Mouse (Mus musculus) cerebellum, postnatal 36 days (tissue): ENCODE measurements around the gene Zfhx3.
A peak's percentile ranks its signal among the peaks of the same experiment; 100 is the strongest.

Experiments used
- DNase-seq, 2 experiments: peaks; one replicate each; pipeline ENCODE4 v3.0.0; 2021 to 2022; ENCODE audit warnings: mixed read lengths in 2 of 2

Gene Zfhx3

DNA sequence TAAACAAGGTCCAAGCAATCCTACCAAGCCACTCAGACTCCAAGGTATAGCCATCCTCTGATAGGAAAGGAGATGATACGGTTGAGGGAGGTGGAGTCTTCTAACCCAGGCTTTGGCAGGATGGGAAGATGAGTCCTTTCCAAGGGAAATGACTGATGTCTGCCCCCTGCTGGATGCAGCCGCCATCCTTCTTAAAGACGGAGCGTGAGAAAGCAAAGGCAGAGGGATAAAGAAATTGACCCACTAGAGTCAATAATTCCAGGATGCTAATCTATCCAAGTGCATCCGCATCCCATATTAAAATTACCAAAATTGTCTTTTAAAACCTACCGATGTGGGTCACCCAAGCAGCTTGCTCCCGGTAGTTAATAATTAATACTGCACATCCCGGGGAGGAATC lies 158.7 kb downstream of the Zfhx3 start:
- peak; percentile 9 to 18 for DNase-seq

DNA sequence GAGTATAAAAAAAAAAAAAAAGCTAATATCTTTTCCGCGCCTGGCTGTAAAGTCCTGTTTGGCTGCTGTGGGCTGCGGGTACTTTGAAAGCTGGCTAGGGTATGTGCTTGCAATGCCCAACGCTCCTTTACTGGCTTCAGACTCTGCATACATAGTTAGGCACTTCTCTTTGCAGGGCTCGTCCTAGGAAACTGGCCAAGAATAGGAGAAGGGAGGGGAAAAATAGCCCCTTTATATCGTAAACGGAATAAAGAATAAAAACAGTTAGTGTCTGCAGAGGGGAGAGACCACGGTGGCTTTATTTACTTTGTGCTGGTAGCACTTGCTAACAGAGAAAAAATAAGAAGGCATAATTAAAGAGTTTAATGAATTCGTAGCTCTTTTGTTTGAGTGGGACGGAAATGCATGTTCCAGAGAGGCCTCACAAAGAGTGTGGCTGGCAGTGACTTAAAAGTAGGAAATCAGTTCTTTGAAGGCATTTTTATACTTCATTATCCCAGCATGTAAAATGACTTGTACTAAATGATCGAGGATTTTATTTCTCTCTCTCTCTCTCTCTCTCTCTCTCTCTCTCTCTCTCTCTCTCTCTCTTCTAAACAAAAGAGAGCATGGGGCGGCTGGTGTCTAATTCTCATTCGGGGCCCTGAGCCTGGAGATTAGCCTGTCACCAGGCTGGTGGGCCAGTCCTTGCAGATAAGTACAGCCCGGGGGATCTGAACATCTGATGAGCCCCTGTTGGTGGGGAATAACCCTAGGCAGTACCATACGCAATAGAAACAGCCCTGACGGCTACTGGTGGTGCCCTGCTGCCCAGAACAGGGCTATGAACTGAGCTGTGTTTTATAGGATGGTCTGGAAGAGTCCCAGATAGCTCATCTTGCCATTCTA lies 159.8 kb downstream of the Zfhx3 start:
- DNase-seq, result no peak

DNA sequence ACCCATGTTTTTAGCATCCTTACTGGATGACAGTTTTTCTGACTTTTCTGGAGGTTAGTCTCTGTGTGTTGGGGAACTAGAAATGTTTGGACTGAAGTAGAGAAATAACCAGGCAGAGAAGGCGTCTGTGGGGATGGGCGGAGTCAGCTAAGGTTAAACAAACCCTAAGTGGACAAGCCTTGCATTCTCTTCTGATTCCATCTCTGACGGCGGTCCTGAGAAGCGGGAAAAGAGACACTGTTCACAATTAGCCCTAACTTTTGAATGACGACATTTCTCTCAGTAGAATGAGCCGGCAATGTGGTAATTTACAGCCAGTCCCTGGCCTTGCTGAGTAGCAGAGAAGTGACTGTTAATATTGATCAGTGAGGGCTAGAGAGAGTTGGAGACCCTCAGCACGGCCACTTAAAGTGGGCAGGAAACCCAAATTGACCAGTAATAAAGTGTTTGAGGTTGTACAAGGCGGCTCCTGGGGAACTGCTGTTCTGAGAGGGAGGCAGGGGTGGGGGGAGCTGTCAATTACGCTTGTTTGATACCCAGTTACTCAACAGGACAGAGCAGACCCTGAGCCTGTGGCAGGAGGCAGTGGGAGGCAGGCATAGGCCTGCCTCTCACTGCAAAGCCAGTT lies 162.1 kb downstream of the Zfhx3 start:
- no peak for DNase-seq

DNA sequence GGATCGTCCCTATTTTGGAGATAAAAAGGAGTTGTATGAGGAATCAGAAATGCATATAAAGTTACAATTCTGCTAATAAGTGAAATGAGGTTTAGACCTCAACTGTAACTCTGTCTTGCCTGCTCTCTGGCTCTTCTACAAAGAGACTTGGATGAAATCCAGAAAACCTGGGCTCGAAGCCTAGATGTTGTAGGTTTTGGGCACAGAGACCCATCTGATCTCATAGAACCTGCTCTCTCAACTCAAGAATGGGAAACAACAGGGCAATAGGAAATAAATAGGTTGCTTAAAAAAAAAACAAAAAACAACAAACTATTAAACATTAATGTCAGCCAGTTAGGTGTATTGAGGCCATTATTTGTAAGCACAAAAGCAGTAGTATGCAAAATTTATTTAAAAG lies 182.6 kb downstream of the Zfhx3 start:
- DNase-seq, result peak; percentile 32 to 51

DNA sequence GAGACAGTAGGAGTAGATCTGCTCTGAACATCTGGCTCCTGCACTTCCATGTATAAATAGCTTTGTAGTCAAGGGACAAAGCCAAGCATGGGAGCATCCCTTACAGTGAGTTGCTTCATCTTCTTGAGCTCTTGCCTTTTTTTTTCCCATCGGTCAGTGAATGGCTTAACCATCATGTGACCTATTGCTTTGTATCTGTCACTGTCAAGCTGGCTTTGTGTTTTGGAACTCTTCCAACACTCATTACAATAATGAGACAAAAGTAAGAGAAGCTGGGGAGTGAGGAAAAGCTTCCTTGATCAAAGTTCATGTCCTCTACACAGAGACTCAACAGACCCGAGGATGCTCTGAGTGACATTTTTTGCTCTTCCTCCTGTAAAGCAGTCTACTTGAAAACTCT lies 183.0 kb downstream of the Zfhx3 start:
- no peak for DNase-seq

DNA sequence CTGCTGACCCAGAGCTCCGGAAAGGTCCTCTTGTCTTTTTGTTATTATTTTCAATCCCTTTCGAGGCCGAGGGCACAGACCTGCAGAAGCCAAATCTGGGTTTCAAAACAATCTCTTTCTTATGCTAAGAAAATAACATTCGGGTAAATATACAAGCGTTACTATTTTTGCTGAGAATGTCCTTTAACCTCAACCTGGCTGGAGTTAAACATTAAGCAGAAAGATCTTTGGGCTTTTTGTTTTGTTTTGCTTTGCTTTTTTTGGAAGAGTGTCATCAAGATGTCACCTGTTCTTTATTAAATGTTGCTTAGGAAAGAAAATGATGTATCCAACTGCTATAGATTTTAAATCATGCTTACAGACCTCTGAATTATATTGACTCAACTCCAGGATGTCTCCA lies 204.1 kb downstream of the Zfhx3 start:
- DNase-seq, result no peak

DNA sequence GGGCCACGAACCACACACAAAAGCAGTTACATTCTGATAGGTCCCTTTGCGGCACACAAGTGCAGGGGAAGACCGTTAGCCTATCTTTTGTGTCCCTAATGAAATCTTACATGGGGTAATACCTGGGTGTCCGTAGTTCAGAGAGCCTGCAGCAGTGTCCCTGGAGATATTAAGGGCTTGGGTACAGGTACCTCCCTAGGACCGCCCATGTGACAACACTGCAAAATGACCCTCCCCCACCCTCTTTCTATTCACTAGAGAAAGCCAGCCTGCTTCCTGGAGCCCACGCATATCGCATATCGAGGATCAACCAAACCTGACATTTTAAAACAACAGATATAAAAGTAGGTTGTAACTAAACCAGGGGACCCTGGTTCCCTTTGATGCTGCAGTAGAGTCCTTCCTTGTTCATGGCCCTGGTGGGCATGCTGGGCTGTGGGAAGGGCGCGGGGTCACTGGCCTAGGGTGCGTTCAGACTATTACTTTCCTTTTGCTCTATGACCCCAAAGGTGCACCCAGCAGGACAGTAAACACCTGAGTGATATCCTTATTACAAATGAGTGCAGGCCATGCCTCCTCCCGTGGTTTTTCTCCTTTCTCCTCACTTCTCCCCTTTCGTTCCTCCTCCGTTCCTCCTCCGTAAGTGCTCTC lies 206.3 kb downstream of the Zfhx3 start:
- no peak for DNase-seq

DNA sequence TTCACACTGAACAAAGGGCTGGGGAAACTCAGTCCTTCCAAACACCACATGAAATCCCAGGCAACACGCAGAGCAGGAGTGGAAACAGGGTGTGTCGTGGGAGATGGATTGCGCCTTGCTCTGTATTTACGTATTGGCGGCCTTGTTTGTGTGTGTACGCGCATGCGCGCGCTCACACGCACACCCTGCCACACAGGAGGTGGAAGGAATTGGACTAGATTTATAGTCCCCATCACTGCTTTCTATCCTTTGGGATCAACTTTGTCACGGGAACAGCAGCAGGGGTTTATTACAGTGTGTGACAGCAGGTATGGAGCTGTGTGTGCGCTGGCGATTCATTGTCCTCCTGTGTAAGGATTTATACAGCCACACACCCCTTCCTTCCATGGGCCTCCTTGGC lies 228.4 kb downstream of the Zfhx3 start:
- DNase-seq, result no peak

DNA sequence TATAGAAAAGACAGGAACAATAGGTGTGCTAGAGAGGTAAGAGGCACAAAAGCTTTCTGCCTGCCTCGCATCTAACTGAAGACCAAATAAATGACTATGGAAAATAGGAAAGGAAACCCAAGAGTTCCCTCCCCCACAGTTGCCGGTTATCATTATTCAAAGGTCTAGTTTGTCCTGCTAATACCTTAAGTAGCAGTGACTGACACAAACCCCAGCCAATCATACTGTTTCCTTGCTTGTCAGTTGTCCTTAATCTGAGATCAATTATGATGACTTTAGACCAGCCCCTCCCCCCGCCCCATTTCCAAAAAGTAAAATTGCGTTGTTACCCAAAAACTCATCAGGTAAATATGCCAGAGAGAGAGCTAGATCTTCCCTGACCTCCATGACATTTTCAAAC lies 240.9 kb downstream of the Zfhx3 start:
- no peak for DNase-seq

DNA sequence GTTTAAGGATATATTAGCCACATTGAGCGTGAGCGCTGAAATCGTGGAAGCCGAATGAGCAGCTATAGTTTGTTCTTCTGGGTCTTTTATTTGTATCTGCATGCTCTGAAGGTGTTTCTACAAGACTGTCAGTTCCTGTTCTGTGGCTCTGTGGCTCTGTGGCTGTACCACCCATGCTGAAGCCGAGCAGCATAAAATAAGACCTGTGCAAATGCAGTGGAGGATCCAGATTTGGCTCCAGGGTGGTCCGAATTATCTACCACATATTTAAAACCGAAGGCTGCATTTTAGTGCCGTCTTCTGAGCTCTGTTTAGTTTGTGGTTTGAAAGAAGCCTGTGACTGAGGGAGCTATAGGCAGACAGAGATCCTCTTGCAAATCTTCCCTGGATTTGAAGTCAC lies 241.5 kb downstream of the Zfhx3 start:
- no peak for DNase-seq

DNA sequence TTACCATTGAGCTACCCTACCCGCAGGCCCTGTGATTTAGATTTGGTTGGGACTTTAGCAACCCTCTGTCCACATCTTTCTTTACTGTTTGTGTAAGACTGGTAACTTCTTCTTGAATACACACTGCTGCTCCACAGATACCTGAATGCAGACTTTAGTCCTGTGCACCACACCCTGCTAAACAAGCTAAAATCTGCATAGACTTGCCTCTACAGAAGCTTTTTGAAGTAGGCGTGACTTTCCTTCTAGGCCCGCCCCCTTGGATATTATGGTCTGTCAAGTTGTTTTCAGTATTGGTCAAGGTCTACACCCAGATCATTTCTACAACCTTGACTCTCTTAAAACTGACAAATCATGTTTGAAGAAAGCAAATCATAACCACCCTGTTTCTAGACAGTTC lies 243.8 kb downstream of the Zfhx3 start:
- DNase-seq, result no peak

DNA sequence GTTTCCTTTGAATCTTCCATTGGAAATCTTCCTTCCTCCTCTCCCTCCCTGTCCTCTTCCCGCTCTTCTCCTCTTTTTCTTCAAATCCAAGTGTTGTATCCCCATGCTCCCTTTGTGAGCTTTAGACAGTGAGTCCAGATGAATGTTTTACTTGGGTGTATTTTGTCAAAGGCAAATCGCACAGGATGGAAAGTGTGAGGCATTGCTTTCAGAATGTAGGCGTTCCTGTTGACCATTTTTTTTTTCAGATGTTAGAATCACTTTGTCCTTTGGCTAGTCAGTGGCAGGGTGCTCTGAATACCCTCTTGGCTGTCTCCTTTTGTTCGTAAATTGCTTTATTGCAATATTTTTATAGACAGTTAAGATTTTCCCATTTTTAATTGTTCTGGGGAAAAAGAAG lies 245.6 kb downstream of the Zfhx3 start:
- DNase-seq, result no peak

DNA sequence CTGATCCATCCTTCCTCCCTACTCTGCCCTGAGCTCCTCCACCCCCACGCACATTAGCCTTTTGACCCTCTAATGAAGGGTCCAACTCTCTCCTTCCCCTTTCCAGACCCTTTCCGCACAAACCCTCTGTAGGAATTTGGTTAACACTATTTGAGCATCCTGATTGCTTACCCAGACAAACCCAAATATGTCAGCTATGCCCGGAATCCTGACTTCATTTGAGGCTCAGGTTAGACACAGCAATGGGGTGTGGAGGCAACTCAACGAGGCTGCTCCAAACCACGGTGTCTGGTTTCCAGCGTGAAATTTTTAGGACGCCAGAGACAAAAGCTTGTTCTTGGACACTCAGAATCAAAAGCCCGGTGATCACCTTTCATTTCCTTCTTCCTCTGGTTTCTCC lies 252.1 kb downstream of the Zfhx3 start:
- DNase-seq, result no peak

DNA sequence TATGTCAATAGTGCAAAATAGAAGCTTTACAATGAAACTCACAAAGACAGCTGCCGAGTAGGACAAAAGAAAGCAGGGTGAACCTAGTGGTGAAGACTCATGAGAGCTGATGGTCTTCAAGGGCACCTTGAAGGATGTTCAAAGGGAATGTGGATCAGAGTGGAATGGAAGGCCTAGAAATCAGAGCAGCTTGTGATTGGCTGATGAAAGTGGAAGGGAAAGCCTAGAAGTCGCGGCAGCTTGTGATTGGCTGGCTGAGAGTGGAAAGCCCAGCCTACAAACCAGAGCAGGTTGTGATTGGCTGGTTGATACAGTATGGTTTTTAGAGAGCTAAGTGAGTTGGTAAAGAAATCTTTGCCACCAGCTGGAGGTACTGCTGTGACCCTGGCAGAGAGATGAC lies 272.6 kb downstream of the Zfhx3 start:
- DNase-seq, result no peak

DNA sequence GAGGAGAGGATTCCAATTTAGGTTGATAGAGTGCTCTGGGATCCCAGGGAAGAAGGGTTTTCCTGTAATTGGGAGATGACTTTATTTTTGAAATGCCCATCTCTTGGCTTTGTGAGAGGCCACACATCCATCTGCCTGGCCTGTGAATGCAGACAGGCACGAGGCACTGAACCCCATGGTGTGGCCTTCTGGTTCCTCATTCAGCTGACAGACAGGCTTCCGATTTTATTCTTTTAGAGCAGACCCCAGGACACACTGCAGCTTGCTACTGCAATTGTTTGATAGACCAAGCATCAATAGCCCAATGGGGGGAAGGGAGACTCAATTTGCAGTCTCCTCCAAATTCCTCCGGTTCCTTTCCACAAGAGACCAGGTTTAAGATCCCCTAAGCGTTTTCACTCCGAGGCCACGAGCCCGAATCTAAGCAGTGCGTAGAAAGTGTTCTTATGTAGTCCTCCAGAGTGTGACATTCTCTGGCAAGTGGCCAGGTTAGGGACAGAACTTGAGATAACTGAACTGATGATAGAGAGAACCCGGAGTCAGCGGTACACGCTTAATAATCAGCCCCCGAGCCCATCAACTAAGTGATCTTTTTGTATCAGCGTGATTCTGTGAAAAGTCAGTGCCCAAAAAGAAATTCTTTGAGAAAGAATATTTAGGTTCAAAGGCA lies 275.9 kb downstream of the Zfhx3 start:
- DNase-seq, result peak in 1 of 2 experiments; percentile 7

DNA sequence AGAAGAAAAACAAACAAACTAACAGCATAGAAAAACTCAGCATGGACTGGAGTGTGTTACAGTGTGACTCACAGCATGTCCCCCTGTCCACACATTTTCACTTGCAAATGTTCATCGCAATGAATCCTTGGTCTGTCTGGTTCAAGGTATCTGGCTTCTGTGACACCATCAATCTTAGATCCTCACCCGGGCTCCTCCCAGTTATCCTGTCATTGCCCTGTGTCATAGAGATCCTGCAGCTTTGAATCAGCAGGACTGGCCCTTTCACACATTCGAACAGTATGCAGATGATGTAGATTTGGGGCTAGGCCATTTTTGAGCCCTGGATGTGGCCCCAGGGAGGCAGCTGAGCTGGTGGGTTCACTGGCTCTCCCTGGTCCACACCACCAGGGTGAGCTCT lies 278.1 kb downstream of the Zfhx3 start:
- DNase-seq, result no peak

DNA sequence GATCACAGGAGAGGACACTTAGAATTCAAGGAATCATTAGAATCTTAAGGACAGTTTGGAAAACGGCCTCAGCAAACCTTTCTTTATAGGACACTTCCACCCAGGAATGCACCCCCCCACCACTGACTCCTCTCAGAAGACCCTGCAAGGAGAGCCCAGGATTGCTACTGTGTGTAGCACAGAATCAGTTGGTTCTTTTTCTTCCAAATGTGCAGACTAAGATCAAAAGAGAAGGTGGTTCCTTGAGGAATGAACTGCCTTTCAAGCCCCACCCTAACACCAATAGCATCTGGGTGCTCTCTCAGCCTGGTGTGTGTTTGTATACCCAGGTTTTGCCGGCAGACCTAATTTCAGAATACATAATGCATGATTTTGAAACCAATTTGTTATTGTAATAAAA lies 279.6 kb downstream of the Zfhx3 start:
- DNase-seq, result no peak

DNA sequence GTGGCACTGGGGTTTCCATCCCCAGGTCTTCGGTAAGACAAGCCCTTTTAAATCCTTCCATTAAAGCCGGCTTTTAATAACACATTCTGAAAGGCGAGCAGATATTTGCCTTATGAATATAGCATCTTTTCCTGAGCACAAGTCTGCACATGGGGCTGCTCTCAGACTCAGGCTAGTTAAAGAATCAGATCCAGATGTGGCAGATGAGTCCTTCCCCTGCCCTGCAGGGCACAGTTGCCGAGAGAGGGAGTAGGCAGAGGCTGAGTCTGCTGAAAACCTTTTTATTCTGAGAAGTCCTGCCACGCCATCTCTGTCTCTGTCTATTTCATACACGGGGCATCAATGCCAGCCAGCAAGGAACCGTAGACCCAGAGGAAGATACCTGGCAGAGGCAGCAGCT lies 289.9 kb downstream of the Zfhx3 start:
- DNase-seq, result no peak

DNA sequence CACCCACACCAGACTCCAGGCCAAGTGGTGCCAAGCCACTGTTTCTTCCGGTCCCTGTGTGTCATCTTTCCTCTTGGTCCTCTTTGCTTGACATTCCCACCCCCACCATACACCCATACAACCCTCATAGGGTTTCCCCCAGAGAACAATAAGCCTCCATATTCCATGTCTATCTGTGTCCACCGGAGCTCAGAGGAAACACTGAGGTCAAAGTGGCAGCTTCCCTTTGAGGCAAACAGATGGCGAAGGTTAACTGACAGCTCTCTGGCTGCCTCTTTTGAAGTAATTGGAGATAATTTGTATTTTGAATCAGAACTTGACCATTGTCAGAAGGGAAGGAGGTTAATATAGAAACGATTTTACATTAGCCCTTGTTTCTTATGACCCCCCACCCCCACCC lies 292.0 kb downstream of the Zfhx3 start:
- DNase-seq, result no peak

DNA sequence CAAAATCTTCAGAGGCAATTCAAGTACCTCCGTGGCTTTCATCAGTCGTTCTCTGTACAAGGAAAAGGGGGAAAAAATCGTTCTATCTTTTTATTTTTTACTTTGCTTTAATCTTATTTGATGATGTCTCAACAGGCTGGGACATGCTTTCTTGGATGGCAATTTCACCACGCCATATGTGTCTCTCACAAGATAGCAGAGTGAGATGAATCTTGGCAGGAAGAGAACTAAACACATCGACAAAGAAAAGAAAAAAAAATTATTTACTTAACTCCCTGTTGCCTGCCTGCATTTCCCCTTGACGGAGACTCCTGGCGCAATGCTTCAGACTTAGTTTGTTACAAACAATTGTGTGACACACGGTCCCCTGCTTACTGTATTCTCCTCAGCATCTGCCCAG lies 294.3 kb downstream of the Zfhx3 start:
- no peak for DNase-seq

DNA sequence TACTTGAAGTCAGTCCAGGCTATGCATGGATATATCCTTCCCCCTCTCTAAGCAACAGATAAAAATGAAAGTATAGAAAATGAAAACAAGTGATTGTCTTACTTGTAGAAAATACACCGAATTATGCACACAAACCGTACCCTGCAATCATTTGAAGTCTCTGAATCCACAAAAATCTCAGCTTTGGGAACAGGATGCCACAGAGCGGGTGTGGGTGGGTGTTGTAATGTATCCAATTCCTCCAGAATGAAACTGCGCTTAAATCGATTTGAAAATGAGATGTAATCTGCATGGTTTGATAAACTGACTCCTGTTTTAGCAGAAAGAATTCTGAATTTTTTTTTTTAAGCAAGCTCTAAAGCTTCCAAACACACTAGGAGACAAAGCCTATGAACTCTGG lies 297.1 kb downstream of the Zfhx3 start:
- no peak for DNase-seq

DNA sequence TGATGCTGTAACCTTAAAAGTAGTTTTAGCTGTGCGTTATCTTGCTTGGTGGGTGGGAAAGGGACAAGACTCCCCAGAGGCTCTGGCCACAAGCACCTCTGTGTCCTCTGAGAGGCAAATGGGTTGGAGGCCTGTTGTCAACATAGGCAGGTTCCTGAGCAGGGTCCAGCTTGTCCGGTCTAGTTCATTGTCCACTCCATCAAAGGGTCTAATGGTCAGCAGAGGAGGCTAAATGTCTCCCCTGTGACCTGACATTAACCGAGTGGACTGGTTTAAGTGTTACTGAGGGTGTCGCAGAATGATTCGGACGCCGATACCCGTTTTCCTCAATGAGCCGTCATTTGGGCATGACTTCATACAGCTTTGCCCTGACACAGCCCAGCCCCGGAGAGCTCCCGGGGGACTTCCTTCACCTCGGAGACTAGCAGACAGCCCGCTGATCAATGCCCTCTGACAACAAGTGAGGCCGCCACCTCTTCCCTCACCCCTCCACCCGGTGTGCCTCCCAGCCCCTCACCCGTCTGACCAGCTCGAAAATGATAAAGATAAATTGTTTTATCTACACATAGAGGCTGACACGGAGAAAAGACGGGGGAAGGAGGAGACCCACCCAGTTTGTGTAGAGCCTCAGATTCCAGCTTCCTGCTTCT lies 298.7 kb downstream of the Zfhx3 start:
- DNase-seq, result no peak

DNA sequence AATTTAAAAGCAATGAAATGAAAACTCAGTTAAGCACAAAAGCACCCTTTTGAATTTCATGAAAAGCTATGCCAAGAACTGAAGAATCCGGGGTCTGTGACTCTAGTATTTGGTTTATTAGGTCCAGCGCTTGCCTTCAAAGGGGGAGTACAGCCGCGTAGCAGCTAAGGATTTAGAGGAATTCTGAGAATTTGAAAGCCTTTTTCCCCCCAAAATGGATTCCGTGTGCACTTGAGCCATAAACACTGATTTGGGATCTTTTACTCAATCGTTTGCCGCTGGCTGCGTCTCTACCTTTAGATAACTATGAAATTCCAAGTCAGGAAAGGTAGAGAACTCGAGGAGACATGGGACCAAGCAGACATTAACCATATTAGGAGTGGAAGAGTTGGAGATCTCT lies 300.8 kb downstream of the Zfhx3 start:
- no peak for DNase-seq
